Mouse (Mus musculus) heart, postnatal 0 days (tissue): ENCODE measurements around the gene Tec.

ENCODE experiments used
- CTCF ChIP-seq: IDR thresholded peaks from 2 replicates; pipeline ENCODE4 v1.5.1; 2016; ENCODE audit warnings: antibody characterized with exemption, control low read depth, low read depth
- EP300 ChIP-seq: IDR thresholded peaks from 2 replicates; pipeline ENCODE4 v1.6.1; 2016; ENCODE audit warnings: antibody characterized with exemption, low read depth

DNA sequence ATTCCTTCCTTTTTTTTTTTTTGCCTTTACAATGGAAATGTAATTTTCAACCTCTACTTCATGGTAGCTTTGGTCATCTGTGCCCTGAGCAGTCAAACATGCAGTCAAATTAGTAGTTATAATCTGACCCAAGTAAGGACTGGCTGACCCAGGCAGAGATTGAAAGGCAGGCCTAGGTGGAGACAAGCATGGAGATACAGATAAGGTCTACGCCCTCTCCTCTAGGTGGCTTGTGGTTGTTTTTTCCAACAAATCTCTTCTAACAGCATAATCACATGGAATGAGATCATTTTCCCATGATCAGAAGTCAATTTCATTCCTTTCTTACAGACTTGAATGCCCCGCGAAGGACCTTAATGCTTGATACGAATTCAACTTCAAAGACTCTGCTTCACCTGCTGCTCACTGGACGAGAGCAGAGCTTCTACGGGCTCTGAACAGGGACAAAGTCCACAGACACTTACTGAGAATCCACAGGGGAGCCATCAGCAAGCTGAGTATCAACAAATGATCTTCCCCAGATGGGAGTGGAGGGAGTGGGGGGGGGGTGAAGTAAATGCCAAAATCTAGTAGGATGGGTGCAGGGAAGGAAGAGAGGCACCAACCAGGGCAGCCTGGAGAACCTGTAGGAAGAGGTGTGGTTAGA is 1.9 kb downstream of the Tec start:
- TF ChIP-seq CTCF: no peak
- no peak for TF ChIP-seq EP300
